Mouse (Mus musculus) heart, adult 2 months (tissue): ENCODE measurements around the gene Cenpa. TPM values are rescaled to one million over a fixed set of nuclear protein-coding genes. Genes with fewer than 3 reads are reported as not detected.
A peak's percentile ranks its signal among the peaks of the same experiment; 100 is the strongest.

Experiments used
- DNase-seq, 2 experiments: peaks; one replicate each; pipeline ENCODE4 v3.0.0; 2021
- H3K27ac ChIP-seq: fragments of 200-600 bp; 2 replicates; pipeline ENCODE4 v1.8.1; 2022
- H3K27me3 ChIP-seq: fragments of 200-500 bp; 2 replicates; pipeline ENCODE4 v1.6.1; 2012; ENCODE audit warnings: mild to moderate bottlenecking, low read length, inconsistent platforms, mixed read lengths; ENCODE audit not compliant: control insufficient read depth, insufficient read depth
- H3K36me3 ChIP-seq: fragments of 200-500 bp; 2 replicates; pipeline ENCODE4 v1.6.1; 2012; ENCODE audit warnings: low read length, inconsistent platforms; ENCODE audit not compliant: control insufficient read depth, insufficient read depth
- H3K4me1 ChIP-seq: fragments of 200-500 bp; 2 replicates; pipeline ENCODE4 v1.6.1; 2011; ENCODE audit warnings: low read length; ENCODE audit not compliant: control insufficient read depth, insufficient read depth
- H3K4me3 ChIP-seq: fragments of 200-600 bp; 2 replicates; pipeline ENCODE4 v1.8.1; 2022
- H3K79me2 ChIP-seq: fragments of 200-500 bp; replicated peaks from 2 replicates; pipeline ENCODE4 v1.6.1; 2012; ENCODE audit warnings: mild to moderate bottlenecking, inconsistent platforms, low read length, moderate library complexity, mixed read lengths; ENCODE audit not compliant: control insufficient read depth, insufficient read depth
- H3K9ac ChIP-seq: fragments of 200-500 bp; 2 replicates; pipeline ENCODE4 v1.6.1; 2012; ENCODE audit warnings: low read depth, mild to moderate bottlenecking, control low read depth, inconsistent platforms, low read length, mixed read lengths
- CTCF ChIP-seq: fragments of 200-600 bp; IDR thresholded peaks from 2 replicates; pipeline ENCODE4 v1.8.1; 2022; ENCODE audit warnings: antibody characterized with exemption, mild to moderate bottlenecking, moderate library complexity
- EP300 ChIP-seq: fragments of 200-500 bp; IDR thresholded peaks from 2 replicates; pipeline ENCODE4 v1.6.1; 2011; ENCODE audit warnings: low read depth, low read length, control low read depth; ENCODE audit not compliant: insufficient read depth
- POLR2A ChIP-seq: fragments of 200-500 bp; IDR thresholded peaks from 2 replicates; pipeline ENCODE4 v1.6.1; 2011; ENCODE audit warnings: mild to moderate bottlenecking, low read depth, low read length, control low read depth; ENCODE audit not compliant: insufficient read depth
- WGBS: fragments of 180-500 bp; shearing (Covaris S2); methylation state at CpG from one replicate; pipeline ENCODE4 v1.1.7; 2018; 5-methylcytosine and 5-hydroxymethylcytosine counted together
- intact Hi-C: fragments of 180-260 bp; cut with DNase I; formaldehyde crosslinking; loops from one replicate; pipeline ENCODE4 v1.15.1; 2025
- polyA plus RNA-seq: library from polyadenylated mRNA; depleted of rRNA; stranded (reverse); fragments of >200 nt; gene quantifications from 2 replicates; pipeline ENCODE4 v1.2.3, GENCODE M21; 2012
- total RNA-seq, 2 experiments: library from RNA; stranded (reverse); gene quantifications; 2 replicates each; pipeline ENCODE4 v1.2.3; 2021

Gene Cenpa
- total and polyA plus RNA-seq, 3 experiments = 43.9 to 51.3 (median 51.0) TPM

GRCm38 (mm10) chr5:30667215-30667614 lies 638 bp downstream of the Cenpa start:
- WGBS = under 1% methylated on average over 13 of the region's 13 CpGs
- intact Hi-C loops = no loop called here
- Histone ChIP-seq H3K79me2 (no peaks in the 10 kb centered on the region), H3K27ac (peak overlapping the region; percentile 99), H3K4me1 (peaks cover 2% of the 10 kb centered on the region), H3K36me3 (peaks cover 4% of the 10 kb centered on the region; the same call in 1 of the 2 replicates), H3K4me3 (peak overlapping the region; percentile 80), H3K27me3 (no peaks in the 10 kb centered on the region), H3K9ac (peak overlapping the region; percentile 89)
- TF ChIP-seq CTCF (no peak), EP300 (no peak), POLR2A (no peak)
- DNase-seq = no peak

GRCm38 (mm10) chr5:30667686-30668085 lies 1.1 kb downstream of the Cenpa start:
- intact Hi-C loops = no loop called here
- peak overlapping the region; percentile 80 for H3K4me3 ChIP-seq
- peaks cover 2% of the 10 kb centered on the region for H3K4me1 ChIP-seq
- peak overlapping the region; percentile 99; the same call in 1 of the 2 replicates for H3K27ac ChIP-seq
- TF ChIP-seq EP300 = no peak
- TF ChIP-seq CTCF = no peak
- no peak for TF ChIP-seq POLR2A
- no peaks in the 10 kb centered on the region for H3K79me2 ChIP-seq
- peaks cover 4% of the 10 kb centered on the region; the same call in 1 of the 2 replicates for H3K36me3 ChIP-seq
- H3K9ac ChIP-seq = peak overlapping the region; percentile 89; the same call in 1 of the 2 replicates
- no peaks in the 10 kb centered on the region for H3K27me3 ChIP-seq
- DNase-seq = no peak
- WGBS = 2% methylated on average over 3 of the region's 3 CpGs

DNA sequence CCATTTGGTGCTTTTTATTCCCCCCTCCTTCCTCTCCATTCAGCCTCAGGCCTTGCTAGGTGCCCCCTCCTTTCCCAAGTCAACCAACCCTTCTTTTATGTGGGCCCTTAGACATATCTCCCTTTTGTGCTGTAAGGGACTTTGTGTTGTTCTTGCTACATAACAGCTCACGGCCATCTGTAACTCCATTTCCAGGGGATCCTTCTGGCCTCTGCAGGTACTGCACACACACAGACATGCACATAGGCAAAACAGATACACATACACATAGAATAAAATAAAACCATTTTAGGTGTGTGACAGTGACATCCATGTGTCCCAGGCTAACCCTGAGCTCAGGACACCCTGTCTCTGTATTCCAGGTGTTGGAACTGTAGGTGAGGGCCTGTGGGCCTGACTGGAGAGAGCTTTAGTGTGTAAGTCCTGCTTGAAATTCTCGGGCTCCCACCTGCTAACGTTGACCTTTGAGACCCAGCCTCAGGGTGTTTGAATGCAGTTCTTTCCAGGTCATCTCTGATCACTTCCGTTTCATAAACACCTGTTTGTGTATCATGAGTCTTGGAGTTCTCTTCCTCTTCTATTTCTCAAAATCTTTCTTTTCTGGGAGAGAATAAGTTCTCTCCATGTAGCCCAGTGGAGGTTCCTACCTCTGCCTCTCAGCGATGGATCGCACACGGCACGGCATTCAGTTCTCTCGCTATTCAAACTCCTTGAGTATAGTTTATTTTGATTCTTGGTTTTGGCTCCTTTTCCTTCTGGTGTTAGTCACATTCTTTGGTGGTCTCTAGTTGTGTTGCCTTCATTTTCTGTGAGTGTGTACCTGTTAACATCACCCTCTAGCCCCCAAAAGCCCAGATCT lies 2.3 kb downstream of the Cenpa start:
- Histone ChIP-seq H3K36me3 (peaks cover 4% of the 10 kb centered on the region; the same call in 1 of the 2 replicates), H3K4me3 (no peak overlapping the region), H3K27ac (no peak overlapping the region), H3K4me1 (peaks cover 2% of the 10 kb centered on the region), H3K9ac (no peak overlapping the region), H3K79me2 (no peaks in the 10 kb centered on the region), H3K27me3 (no peaks in the 10 kb centered on the region)
- no peak for DNase-seq
- 91% methylated on average over 9 of the region's 9 CpGs for WGBS
- intact Hi-C loops = no loop called here
- TF ChIP-seq POLR2A = no peak
- no peak for TF ChIP-seq EP300
- TF ChIP-seq CTCF = peak; percentile 21; the same call in 1 of the 2 replicates

GRCm38 (mm10) chr5:30669496-30669830 lies 2.9 kb downstream of the Cenpa start:
- peaks cover 2% of the 10 kb centered on the region for H3K4me1 ChIP-seq
- no peaks in the 10 kb centered on the region for H3K79me2 ChIP-seq
- DNase-seq = no peak
- 63% methylated on average over 3 of the region's 3 CpGs for WGBS
- H3K27me3 ChIP-seq = no peaks in the 10 kb centered on the region
- H3K4me3 ChIP-seq = no peak overlapping the region
- no peak overlapping the region for H3K27ac ChIP-seq
- intact Hi-C loops = no loop called here
- peaks cover 4% of the 10 kb centered on the region; the same call in 1 of the 2 replicates for H3K36me3 ChIP-seq
- no peak overlapping the region for H3K9ac ChIP-seq
- TF ChIP-seq EP300 = no peak
- no peak for TF ChIP-seq CTCF
- no peak for TF ChIP-seq POLR2A

DNA sequence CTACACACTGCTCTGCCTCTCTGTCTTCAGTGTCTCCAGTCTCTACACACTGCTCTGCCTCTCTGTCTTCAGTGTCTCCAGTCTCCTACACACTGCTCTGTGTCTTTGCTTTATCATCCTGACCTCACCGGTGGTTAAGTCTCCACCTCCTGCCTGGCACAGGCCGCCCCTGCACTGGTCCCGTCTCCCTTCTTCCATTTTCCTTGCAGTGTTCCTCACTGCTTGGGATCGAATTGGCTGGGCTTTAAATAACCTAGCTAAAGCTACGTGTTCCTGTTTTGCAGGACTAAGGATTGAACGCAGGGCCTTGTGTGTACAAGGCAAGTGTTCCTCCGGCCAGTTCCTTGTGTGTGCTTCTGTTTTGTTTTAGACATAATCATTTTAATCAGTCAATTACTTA lies 3.5 kb downstream of the Cenpa start:
- Histone ChIP-seq H3K27me3 (no peaks in the 10 kb centered on the region), H3K4me1 (peaks cover 2% of the 10 kb centered on the region), H3K27ac (no peak overlapping the region), H3K79me2 (no peaks in the 10 kb centered on the region), H3K36me3 (peaks cover 4% of the 10 kb centered on the region; the same call in 1 of the 2 replicates), H3K4me3 (no peak overlapping the region), H3K9ac (no peak overlapping the region)
- WGBS = 59% methylated on average over 7 of the region's 7 CpGs
- no peak for TF ChIP-seq POLR2A
- intact Hi-C loops = no loop called here
- DNase-seq = no peak

- H3K27me3 ChIP-seq = no peaks in the 10 kb centered on the region
- no peaks in the 10 kb centered on the region for H3K79me2 ChIP-seq
- DNase-seq = no peak
- WGBS = 91% methylated on average over 7 of the region's 7 CpGs
- H3K4me1 ChIP-seq = no peaks in the 10 kb centered on the region
- intact Hi-C loops = no loop called here
- H3K4me3 ChIP-seq = no peak overlapping the region
- no peaks in the 10 kb centered on the region for H3K36me3 ChIP-seq
- no peak overlapping the region for H3K27ac ChIP-seq
- TF ChIP-seq EP300 = no peak
- TF ChIP-seq POLR2A = no peak
- no peak for TF ChIP-seq CTCF
- no peak overlapping the region for H3K9ac ChIP-seq
These were observed 7.4 kb downstream of the Cenpa start for GRCm38 (mm10) chr5:30674001-30674400.
